Mouse (Mus musculus) neural tube, embryonic 11.5 days (tissue): ENCODE data around the gene Gm11541. TPM values are rescaled to one million over a fixed set of nuclear protein-coding genes. Genes with fewer than 3 reads are reported as not detected.
A peak's percentile ranks its signal among the peaks of the same experiment; 100 is the strongest.

ENCODE experiments used
- ATAC-seq: fragments of 200-750 bp; cut with Nextera tagmentation; 2 replicates; pipeline ENCODE4 v1.8.0; 2017; ENCODE audit warnings: moderate number of reproducible peaks, mild to moderate bottlenecking, moderate TSS enrichment, moderate library complexity; ENCODE audit not compliant: insufficient read depth, low FRiP score, low TSS enrichment
- DNase-seq: peaks from one replicate; pipeline ENCODE4 v3.0.0-alpha.2; 2015; ENCODE audit warnings: low spot score
- H3K27ac ChIP-seq: fragments of 300-500 bp; sonication (generic); 2 replicates; pipeline ENCODE4 v1.5.1; 2014; ENCODE audit warnings: low read depth, mild to moderate bottlenecking, low read length
- H3K27me3 ChIP-seq: fragments of 300-500 bp; sonication (generic); 2 replicates; pipeline ENCODE4 v1.6.1; 2014; ENCODE audit warnings: mild to moderate bottlenecking, low read length, mixed read lengths; ENCODE audit not compliant: control insufficient read depth, insufficient read depth
- H3K36me3 ChIP-seq: fragments of 300-500 bp; sonication (generic); 2 replicates; pipeline ENCODE4 v1.6.1; 2014; ENCODE audit warnings: mild to moderate bottlenecking, low read length, moderate library complexity, mixed read lengths; ENCODE audit not compliant: control insufficient read depth, insufficient read depth
- H3K4me1 ChIP-seq: fragments of 300-500 bp; sonication (generic); 2 replicates; pipeline ENCODE4 v1.6.1; 2014; ENCODE audit warnings: low read length, mixed read lengths; ENCODE audit not compliant: control insufficient read depth, insufficient read depth
- H3K4me2 ChIP-seq: fragments of 300-500 bp; sonication (generic); 2 replicates; pipeline ENCODE4 v1.6.1; 2014; ENCODE audit warnings: low read depth, mild to moderate bottlenecking, moderate library complexity
- H3K4me3 ChIP-seq: fragments of 300-500 bp; sonication (generic); 2 replicates; pipeline ENCODE4 v1.5.1; 2014; ENCODE audit warnings: low read depth, low read length
- H3K9ac ChIP-seq: fragments of 300-500 bp; sonication (generic); 2 replicates; pipeline ENCODE4 v1.6.1; 2014; ENCODE audit warnings: mild to moderate bottlenecking, low read length
- H3K9me3 ChIP-seq: fragments of 300-500 bp; sonication (generic); 2 replicates; pipeline ENCODE4 v1.6.1; 2016; ENCODE audit warnings: low read length; ENCODE audit not compliant: control insufficient read depth
- WGBS: fragments of 180-500 bp; shearing (Covaris S2); extraction: QIAGEN DNeasy Blood & Tissue Kit; methylation state at CpG from one replicate; pipeline ENCODE4 v1.1.7; 2014; 5-methylcytosine and 5-hydroxymethylcytosine counted together
- polyA plus RNA-seq: library from polyadenylated mRNA; unstranded; fragments of >200 nt; fragmentation: Nextera tagmentation; extraction: Ambion mirVana; gene quantifications from 2 replicates; pipeline ENCODE4 v1.2.1, GENCODE M21; 2014

Gene Gm11541
- polyA plus RNA-seq, 1 experiment from 2014 or later = not detected

- H3K4me1 ChIP-seq = peaks cover 11% of the 10 kb centered on the region
- H3K27ac ChIP-seq = no peak overlapping the region
- no peak overlapping the region for H3K4me3 ChIP-seq
- ATAC-seq = no peak
- H3K9ac ChIP-seq = no peak overlapping the region
- H3K4me2 ChIP-seq = no peak overlapping the region
- H3K9me3 ChIP-seq = no peaks in the 10 kb centered on the region
- no peaks in the 10 kb centered on the region for H3K36me3 ChIP-seq
- DNase-seq = no peak
- H3K27me3 ChIP-seq = no peaks in the 10 kb centered on the region
Observed at GRCm38 (mm10) chr11:94680639-94681038, 23.7 kb downstream of the Gm11541 start.

DNA sequence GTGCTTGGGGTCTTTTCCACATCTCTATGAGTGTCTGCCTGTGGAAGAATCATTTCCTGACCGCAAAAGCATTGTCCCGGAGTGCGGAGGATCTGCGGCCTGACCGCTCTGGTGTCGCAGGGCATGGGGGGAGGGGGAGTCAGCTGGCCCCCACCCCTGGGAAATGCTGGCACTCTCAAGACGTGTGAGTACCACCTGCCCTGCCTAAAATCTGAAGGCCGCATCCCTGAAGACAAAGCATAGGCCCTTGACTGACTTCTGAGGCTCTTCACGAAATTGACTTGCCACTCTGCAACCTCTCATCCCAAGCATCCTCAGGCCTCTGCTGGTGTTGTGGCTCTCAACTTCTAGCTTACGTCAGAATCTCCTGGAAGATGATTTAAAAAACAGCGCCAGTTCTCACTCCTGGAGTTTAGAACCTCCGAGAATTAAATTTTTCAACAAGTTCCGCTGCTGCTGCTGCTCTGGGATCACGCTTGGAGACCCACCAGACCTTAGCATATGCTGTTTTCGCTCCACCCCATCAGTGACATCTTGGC lies 26.6 kb downstream of the Gm11541 start:
- ATAC-seq = no peak
- 34% methylated on average over 15 of the region's 15 CpGs for WGBS

DNA sequence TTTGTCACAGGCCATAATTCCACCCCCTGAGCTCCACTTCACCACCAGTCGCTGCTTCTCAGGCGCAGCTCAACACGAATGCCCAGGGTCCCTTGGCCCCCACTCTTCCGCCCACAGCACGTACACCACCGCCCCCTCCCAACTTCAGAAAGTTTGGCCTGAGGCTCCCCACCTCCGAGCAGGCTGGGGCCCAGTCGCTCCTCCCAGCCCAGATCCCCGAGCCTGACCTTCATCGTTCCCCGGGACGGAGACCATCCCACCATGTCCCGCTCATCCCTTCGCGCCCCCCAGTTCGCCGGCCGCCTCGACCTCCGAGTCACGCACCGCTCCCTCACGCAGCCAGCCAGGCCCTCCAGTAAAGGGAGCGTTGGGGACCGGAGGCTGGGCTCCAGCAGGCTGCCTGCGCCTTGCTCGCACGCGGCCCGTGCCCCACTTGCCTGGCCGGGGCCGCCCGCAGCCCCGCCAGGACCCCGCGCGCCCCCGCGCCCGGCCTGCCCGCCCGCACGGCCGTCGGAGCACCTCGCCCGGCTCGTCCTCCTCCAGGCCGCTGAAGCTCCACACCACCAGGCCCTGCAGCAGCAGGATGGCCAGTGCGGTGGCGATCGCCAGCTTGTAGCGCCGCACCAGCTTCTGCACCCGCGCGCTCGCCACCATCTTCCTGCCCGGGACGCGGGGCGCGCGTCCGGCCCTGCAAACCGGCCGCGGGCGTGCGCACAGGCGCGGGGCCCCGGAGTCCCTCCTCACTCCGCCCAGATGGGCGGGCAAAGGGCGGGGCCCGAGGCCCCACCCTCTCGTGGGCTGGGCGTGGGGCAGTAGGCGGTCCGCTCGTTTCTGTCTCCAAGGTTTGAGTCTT lies 27.3 kb downstream of the Gm11541 start, which contains the start of gene Xylt2:
Gene Xylt2 (minus strand): TSS at position 762 of the 853 bp plus-strand sequence.
- DNase-seq (peak; percentile 98), ATAC-seq (peak; percentile 94)
- H3K4me1 ChIP-seq = peaks cover 11% of the 10 kb centered on the region
- H3K36me3 ChIP-seq = no peaks in the 10 kb centered on the region; the same call in 1 of the 2 replicates
- no peaks in the 10 kb centered on the region for H3K27me3 ChIP-seq
- peak within 1 kb of the TSS; percentile 97 for H3K9ac ChIP-seq
- peak within 1 kb of the TSS; percentile 94 for H3K4me3 ChIP-seq
- H3K4me2 ChIP-seq = peak within 1 kb of the TSS; percentile 83
- WGBS = under 1% methylated on average over 75 of the region's 82 CpGs
- peak within 1 kb of the TSS; percentile 89 for H3K27ac ChIP-seq
- H3K9me3 ChIP-seq = no peaks in the 10 kb centered on the region

More for the DNA sequence above, 26.6 kb downstream of the Gm11541 start:
- Histone ChIP-seq H3K27ac (0 out of 2 replicates have a peak overlapping the region, but pooled peaks have one; percentile 89), H3K4me3 (peak overlapping the region; percentile 94), H3K9me3 (no peaks in the 10 kb centered on the region), H3K4me2 (peak overlapping the region; percentile 83), H3K27me3 (no peaks in the 10 kb centered on the region), H3K4me1 (peaks cover 11% of the 10 kb centered on the region), H3K9ac (peak overlapping the region; percentile 2; the same call in 1 of the 2 replicates), H3K36me3 (no peaks in the 10 kb centered on the region; the same call in 1 of the 2 replicates)
- DNase-seq = no peak

DNA sequence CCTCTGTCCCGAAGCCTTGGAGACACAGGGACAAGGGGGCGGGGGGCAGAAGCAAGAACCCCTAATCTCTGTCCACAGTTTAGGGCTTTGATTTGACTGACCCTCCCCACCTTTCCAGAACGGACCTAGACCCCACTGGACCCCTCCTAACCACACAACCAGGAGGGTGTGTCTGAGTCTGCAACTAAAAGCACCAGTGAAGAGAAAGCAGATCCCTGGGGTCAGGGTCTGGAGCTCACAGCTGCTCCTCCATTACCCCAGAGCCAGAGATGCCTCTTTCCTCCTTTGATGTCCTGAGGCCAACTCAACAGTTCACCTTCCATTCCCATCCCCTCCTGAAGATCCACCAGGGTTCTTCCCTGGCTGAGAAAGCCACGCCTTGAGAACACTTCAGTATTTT lies 28.0 kb downstream of the Gm11541 start:
- Histone ChIP-seq H3K27me3 (no peaks in the 10 kb centered on the region), H3K4me1 (peaks cover 11% of the 10 kb centered on the region), H3K27ac (no peak overlapping the region), H3K4me3 (peak overlapping the region; percentile 94), H3K36me3 (no peaks in the 10 kb centered on the region; the same call in 1 of the 2 replicates), H3K4me2 (peak overlapping the region; percentile 83), H3K9me3 (no peaks in the 10 kb centered on the region), H3K9ac (peak overlapping the region; percentile 97)
- WGBS = 36% methylated on average over 4 of the region's 4 CpGs
- DNase-seq = no peak
- ATAC-seq = no peak

DNA sequence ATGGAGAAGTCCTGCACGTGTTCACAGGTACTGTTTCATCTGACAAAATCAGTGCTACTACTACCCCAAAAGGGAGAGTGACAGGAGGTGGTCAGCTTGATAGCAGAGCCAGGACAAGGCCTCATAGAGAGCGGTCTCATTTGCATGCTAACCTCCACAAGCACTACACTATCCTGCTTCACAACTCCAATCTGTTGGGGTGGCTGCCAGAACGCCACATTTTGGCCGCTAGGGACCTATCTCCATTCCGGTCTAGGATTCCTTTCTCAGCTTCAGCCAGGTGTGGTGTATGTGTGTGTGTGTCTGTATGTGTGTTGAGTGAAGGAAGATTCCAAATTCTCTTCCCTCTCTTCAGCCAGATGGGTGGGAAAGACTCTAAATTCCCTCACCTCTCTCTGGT lies 28.9 kb downstream of the Gm11541 start:
- WGBS = 79% methylated on average over 5 of the region's 5 CpGs
- Histone ChIP-seq H3K4me2 (no peak overlapping the region), H3K4me1 (peaks cover 11% of the 10 kb centered on the region)

DNA sequence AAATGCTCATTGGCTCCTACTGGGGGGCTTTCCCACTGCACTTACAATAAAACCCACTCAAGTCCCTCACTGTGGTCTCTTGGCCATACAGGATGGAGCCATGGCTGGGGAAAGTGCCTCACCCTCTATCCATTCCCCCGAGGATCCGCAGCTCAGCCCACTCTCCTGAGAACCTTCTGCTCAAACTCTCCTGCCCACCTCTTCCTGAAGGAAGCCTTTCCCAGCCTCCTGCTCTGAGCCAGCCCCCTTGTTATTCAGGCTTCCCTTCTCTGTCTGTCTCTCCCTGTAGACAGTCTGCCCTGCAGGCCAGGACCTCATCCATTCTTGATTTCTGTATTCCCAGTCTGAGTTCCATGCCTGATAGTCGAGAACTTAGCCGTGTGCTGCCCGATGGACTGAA lies 29.3 kb downstream of the Gm11541 start:
- H3K9ac ChIP-seq = no peak overlapping the region
- WGBS = 85% methylated on average over 5 of the region's 5 CpGs
- no peak overlapping the region for H3K4me3 ChIP-seq
- ATAC-seq (no peak), DNase-seq (no peak)
- no peaks in the 10 kb centered on the region for H3K9me3 ChIP-seq
- peaks cover 3% of the 10 kb centered on the region for H3K36me3 ChIP-seq
- H3K4me2 ChIP-seq = no peak overlapping the region
- no peak overlapping the region for H3K27ac ChIP-seq
- H3K27me3 ChIP-seq = no peaks in the 10 kb centered on the region
- peaks cover 11% of the 10 kb centered on the region for H3K4me1 ChIP-seq

More for the DNA sequence above, 28.9 kb downstream of the Gm11541 start:
- Histone ChIP-seq H3K27me3 (no peaks in the 10 kb centered on the region), H3K4me3 (no peak overlapping the region), H3K27ac (no peak overlapping the region), H3K36me3 (peaks cover under 1% of the 10 kb centered on the region; the same call in 1 of the 2 replicates), H3K9ac (no peak overlapping the region), H3K9me3 (no peaks in the 10 kb centered on the region)
- DNase-seq = no peak
- no peak for ATAC-seq

DNA sequence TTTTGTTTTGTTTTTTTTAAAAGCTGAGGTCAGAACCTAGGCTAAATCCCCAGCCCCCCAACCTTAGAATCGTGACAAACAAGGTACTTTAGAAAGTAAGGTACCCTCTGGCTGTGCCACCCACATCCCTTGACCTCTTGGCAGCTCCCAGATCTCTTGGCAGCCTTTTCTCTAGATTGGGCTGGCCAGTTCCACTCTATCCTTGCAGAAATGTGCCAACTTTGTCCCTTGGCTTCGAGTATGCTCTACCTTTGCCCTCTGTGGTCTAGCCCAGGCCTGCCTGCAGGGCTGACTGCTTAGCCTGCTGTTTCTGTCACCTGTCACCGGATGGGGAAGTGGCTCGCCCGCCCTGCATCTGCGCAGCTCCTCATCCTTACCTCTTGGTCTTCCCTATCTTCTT lies 39.0 kb downstream of the Gm11541 start:
- 95% methylated on average over 6 of the region's 6 CpGs for WGBS
- Histone ChIP-seq H3K27ac (no peak overlapping the region), H3K9me3 (no peaks in the 10 kb centered on the region), H3K9ac (no peak overlapping the region), H3K27me3 (no peaks in the 10 kb centered on the region), H3K36me3 (peaks cover 24% of the 10 kb centered on the region), H3K4me3 (no peak overlapping the region), H3K4me1 (no peaks in the 10 kb centered on the region), H3K4me2 (no peak overlapping the region)
- no peak for ATAC-seq
- DNase-seq = no peak

- Histone ChIP-seq H3K4me1 (no peaks in the 10 kb centered on the region), H3K27ac (no peak overlapping the region), H3K36me3 (peaks cover 14% of the 10 kb centered on the region), H3K9me3 (no peaks in the 10 kb centered on the region), H3K9ac (no peak overlapping the region), H3K4me3 (no peak overlapping the region), H3K27me3 (no peaks in the 10 kb centered on the region), H3K4me2 (no peak overlapping the region)
- WGBS = 50% methylated on average over 1 of the region's 1 CpGs
- ATAC-seq (no peak), DNase-seq (no peak)
Observed at GRCm38 (mm10) chr11:94661344-94661743, 43.0 kb downstream of the Gm11541 start.
